Comparison of ENCODE assay signal across 9 mouse cellular contexts in genomic region chrX:45340661-45341060, GRCm38 (mm10).
DNase-seq lines count a peak whose midpoint lies in the region; ATAC-seq lines count a peak whose summit lies in the region.
"Had no signal": no experiment of that assay in that cellular context is flagged by ENCODE, and none has a peak within 500 bp of the region (broad histone marks: within the 10 kb centered on the region; RNA-seq: fewer than 3 reads in every experiment).

No protein-coding gene starts in this region.

- intact Hi-C loops in left cerebral cortex, postnatal 4 days (cut with DNase I), result no loop called here

- no peak for ATAC-seq in monocyte, adult 5-6 weeks (replicated peaks; ENCODE audit: insufficient number of reproducible peaks, low FRiP score, low TSS enrichment, poor library complexity, severe bottlenecking)

- peak; percentile 31 to 41 for DNase-seq in cerebellum, postnatal 10 days
- DNase-seq in cerebellum, adult 11 months, result no peak
- DNase-seq in left cerebral cortex, postnatal 4 days, result peak; percentile 2
- DNase-seq in left cerebral cortex, adult 8-10 months (ENCODE audit: low spot score in 2 of 2), result no peak
- peak; percentile 11 for DNase-seq in MEL-GATA-1-ER (ENCODE audit: extremely low read depth, low read depth)
- DNase-seq in lung, postnatal 36 days, result peak; percentile 19
- DNase-seq in urinary bladder, postnatal 36 days (ENCODE audit: low spot score in 2 of 2), result no peak
- DNase-seq: kidney, postnatal 10 days had no signal

Comparison
In these comparisons a context has a peak if more than half of its experiments do, and no peak if none do; other contexts are left out.
1. DNase-seq: peak in cerebellum, postnatal 10 days (2 of 2), left cerebral cortex, postnatal 4 days (single experiment), MEL-GATA-1-ER (single experiment) and lung, postnatal 36 days (single experiment); none in cerebellum, adult 11 months (single experiment), left cerebral cortex, adult 8-10 months (0 of 2) and urinary bladder, postnatal 36 days (0 of 2).